Mouse (Mus musculus) liver, embryonic 12.5 days (tissue): ENCODE data around the gene Exoc2. TPM values are rescaled to one million over a fixed set of nuclear protein-coding genes. Genes with fewer than 3 reads are reported as not detected.
A peak's percentile ranks its signal among the peaks of the same experiment; 100 is the strongest.

Source experiments
- ATAC-seq: fragments of 200-750 bp; cut with Nextera tagmentation; 2 replicates; pipeline ENCODE4 v1.8.0; 2017; ENCODE audit warnings: moderate number of reproducible peaks, mild to moderate bottlenecking, moderate library complexity
- H3K27ac ChIP-seq: fragments of 300-500 bp; sonication (generic); 2 replicates; pipeline ENCODE4 v1.5.1; 2016; ENCODE audit warnings: mild to moderate bottlenecking
- H3K27me3 ChIP-seq: fragments of 300-500 bp; sonication (generic); replicated peaks from 2 replicates; pipeline ENCODE4 v1.6.1; 2016; ENCODE audit warnings: mild to moderate bottlenecking, moderate library complexity
- H3K36me3 ChIP-seq: fragments of 300-500 bp; sonication (generic); 2 replicates; pipeline ENCODE4 v1.6.1; 2016; ENCODE audit warnings: mild to moderate bottlenecking, moderate library complexity
- H3K4me1 ChIP-seq: fragments of 300-500 bp; sonication (generic); 2 replicates; pipeline ENCODE4 v1.6.1; 2016
- H3K4me2 ChIP-seq: fragments of 300-500 bp; sonication (generic); 2 replicates; pipeline ENCODE4 v1.6.1; 2016; ENCODE audit warnings: mild to moderate bottlenecking, moderate library complexity
- H3K4me3 ChIP-seq: fragments of 300-500 bp; sonication (generic); 2 replicates; pipeline ENCODE4 v1.5.1; 2016; ENCODE audit warnings: mild to moderate bottlenecking, moderate library complexity
- H3K9ac ChIP-seq: fragments of 300-500 bp; sonication (generic); 2 replicates; pipeline ENCODE4 v1.6.1; 2016; ENCODE audit warnings: mild to moderate bottlenecking, moderate library complexity
- H3K9me3 ChIP-seq: fragments of 300-500 bp; sonication (generic); replicated peaks from 2 replicates; pipeline ENCODE4 v1.6.1; 2016; ENCODE audit warnings: mild to moderate bottlenecking, moderate library complexity
- WGBS: fragments of 180-500 bp; shearing (Covaris S2); methylation state at CpG from one replicate; pipeline ENCODE4 v1.1.7; 2016; ENCODE audit not compliant: insufficient replicate concordance; 5-methylcytosine and 5-hydroxymethylcytosine counted together
- polyA plus RNA-seq: library from polyadenylated mRNA; unstranded; fragments of >200 nt; fragmentation: Nextera tagmentation; extraction: Ambion mirVana; gene quantifications from 2 replicates; pipeline ENCODE4 v1.2.1, GENCODE M21; 2016

The Exoc2 gene
- 20.7 and 21.4 TPM in 2 replicates for polyA plus RNA-seq

DNA sequence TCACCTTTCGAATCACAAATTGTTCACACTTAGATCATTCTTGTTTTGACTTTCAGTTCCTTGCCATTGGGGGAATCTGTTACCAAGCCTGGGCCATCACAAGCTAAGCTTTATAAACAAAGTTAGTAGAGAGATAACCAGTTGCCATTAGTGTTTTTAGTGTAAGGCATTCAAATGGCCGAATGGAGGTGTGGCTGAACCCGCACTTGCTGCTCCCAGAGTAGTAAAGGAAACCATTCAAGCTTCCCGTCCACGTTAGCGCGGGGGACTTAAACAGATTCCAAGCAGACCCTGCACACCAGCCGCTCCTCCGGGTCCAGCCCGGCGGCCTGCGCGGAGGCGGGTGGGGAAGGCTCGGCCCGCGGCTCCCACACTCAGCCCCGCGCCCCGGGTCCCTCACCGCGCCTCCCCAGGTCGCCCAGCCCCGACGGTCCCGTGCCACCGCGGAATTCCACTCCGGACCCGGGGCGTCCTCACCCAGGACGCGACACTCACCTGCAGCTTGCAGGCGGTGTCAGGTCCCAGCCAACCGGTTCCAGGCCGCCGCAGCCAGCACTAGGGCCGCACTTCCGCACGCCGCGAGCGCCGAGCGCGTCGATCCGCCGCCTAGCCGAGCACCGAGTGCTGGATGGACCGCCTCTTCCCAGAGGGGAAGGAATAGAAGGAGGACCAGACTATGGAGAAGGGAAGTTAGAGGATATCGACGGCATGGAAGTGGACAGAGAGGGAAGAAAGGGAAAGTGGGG is at the start of gene Exoc2, which contains the start of gene Gm5447:
TSS of gene Exoc2 (minus strand) at position 593 of the 746 bp plus-strand sequence.
TSS of gene Gm5447 (plus strand) at position 704 of the 746 bp plus-strand sequence.
- H3K4me1 ChIP-seq: peaks cover 41% of the 10 kb centered on the region
- ATAC-seq: peak; percentile 96
- no peaks in the 10 kb centered on the region for H3K36me3 ChIP-seq
- H3K9ac ChIP-seq: peak within 1 kb of the TSS; percentile 94
- H3K4me3 ChIP-seq: peak within 1 kb of the TSS; percentile 93
- H3K4me2 ChIP-seq: peak within 1 kb of the TSS; percentile 82
- H3K9me3 ChIP-seq: no peaks in the 10 kb centered on the region
- WGBS: 1% methylated on average over 54 of the region's 54 CpGs
- no peaks in the 10 kb centered on the region for H3K27me3 ChIP-seq
- peak within 1 kb of the TSS; percentile 88 for H3K27ac ChIP-seq

GRCm38 (mm10) chr13:31023664-31024063 is 49.8 kb upstream of the Exoc2 start:
- Histone ChIP-seq H3K36me3 (no peaks in the 10 kb centered on the region), H3K4me2 (no peak overlapping the region), H3K4me1 (no peaks in the 10 kb centered on the region), H3K4me3 (no peak overlapping the region), H3K27me3 (no peaks in the 10 kb centered on the region; the same call in 1 of the 2 replicates), H3K27ac (no peak overlapping the region), H3K9me3 (no peaks in the 10 kb centered on the region), H3K9ac (no peak overlapping the region)
- WGBS: 59% methylated on average over 3 of the region's 3 CpGs
- no peak for ATAC-seq

- WGBS: 67% methylated on average over 6 of the region's 6 CpGs
- Histone ChIP-seq H3K4me2 (no peak overlapping the region), H3K27me3 (no peaks in the 10 kb centered on the region; the same call in 1 of the 2 replicates), H3K4me1 (no peaks in the 10 kb centered on the region), H3K27ac (no peak overlapping the region), H3K9me3 (no peaks in the 10 kb centered on the region), H3K36me3 (no peaks in the 10 kb centered on the region), H3K4me3 (no peak overlapping the region), H3K9ac (no peak overlapping the region)
- ATAC-seq: no peak
Measured at GRCm38 (mm10) chr13:31021927-31022326, 48.0 kb upstream of the Exoc2 start.

DNA sequence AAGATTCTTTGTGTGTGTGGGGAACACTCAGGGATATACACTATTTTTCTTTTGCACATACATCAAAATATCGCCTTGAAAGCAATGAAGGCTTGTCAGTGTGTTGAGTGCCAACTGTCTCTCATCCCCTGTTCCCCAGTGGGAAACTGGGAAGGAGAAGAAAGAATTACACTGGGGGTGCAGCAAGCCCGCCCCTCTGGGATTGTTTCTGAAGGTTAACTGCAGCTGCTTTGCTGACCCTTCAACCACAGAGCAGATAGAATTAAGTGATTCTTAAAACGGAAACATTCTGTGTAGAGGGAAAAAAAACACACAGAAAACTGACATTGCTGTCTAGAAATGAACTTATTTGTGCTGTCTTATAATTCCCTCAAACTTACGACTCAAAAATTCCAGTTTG is 47.6 kb upstream of the Exoc2 start:
- 59% methylated on average over 4 of the region's 4 CpGs for WGBS
- Histone ChIP-seq H3K4me2 (no peak overlapping the region), H3K36me3 (no peaks in the 10 kb centered on the region), H3K27ac (no peak overlapping the region), H3K27me3 (no peaks in the 10 kb centered on the region; the same call in 1 of the 2 replicates), H3K9ac (no peak overlapping the region), H3K4me1 (no peaks in the 10 kb centered on the region), H3K4me3 (no peak overlapping the region), H3K9me3 (no peaks in the 10 kb centered on the region)
- ATAC-seq: no peak

DNA sequence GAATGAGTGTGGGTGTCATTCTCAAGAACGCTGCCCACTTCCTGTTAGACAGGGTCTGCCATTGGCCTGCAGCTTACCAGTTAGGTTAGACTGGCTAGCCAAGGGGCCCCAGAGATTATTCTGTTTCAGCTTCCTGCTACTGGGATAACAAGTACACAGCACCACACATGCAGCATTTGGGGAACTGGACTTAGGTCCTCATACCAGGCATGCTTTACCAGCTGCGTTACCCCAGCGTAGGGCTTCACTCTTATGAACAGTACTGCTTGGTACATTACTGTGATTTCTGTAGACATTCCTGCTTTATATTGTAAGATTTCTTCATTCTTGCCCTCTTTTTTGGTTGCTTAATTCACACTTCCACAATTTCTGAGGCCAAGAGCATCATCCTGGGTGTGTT is 43.7 kb upstream of the Exoc2 start:
- no peaks in the 10 kb centered on the region for H3K4me1 ChIP-seq
- no peak overlapping the region for H3K4me2 ChIP-seq
- ATAC-seq: no peak
- H3K27me3 ChIP-seq: no peaks in the 10 kb centered on the region
- no peak overlapping the region for H3K4me3 ChIP-seq
- no peak overlapping the region for H3K27ac ChIP-seq
- H3K36me3 ChIP-seq: no peaks in the 10 kb centered on the region
- WGBS: 61% methylated on average over 3 of the region's 3 CpGs
- H3K9ac ChIP-seq: no peak overlapping the region
- H3K9me3 ChIP-seq: no peaks in the 10 kb centered on the region

DNA sequence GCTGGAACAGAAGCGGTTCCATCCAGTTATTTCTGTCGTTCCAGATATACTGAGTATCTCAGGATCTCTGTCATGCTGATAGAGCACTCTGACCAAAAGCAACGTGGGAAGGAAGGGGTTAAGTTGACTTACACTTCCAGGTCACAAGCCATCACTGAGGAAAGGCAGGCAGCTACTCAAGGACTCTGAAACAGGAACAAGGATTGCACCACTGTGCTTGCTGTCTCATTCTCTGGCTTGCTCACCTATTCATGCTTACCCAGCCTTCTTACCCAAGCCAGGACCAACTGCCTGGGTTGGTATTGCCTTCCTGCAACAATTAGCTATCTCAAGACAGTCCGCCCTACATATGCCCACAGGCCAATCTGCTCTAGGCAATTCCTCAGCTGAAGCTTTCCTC is 31.1 kb upstream of the Exoc2 start:
- Histone ChIP-seq H3K27me3 (peaks cover 3% of the 10 kb centered on the region; the same call in 1 of the 2 replicates), H3K4me3 (no peak overlapping the region), H3K36me3 (no peaks in the 10 kb centered on the region), H3K27ac (no peak overlapping the region), H3K9me3 (no peaks in the 10 kb centered on the region), H3K4me1 (no peaks in the 10 kb centered on the region), H3K4me2 (no peak overlapping the region), H3K9ac (no peak overlapping the region)
- WGBS: 51% methylated on average over 4 of the region's 4 CpGs
- no peak for ATAC-seq

GRCm38 (mm10) chr13:31004458-31004857 is 30.6 kb upstream of the Exoc2 start:
- Histone ChIP-seq H3K36me3 (no peaks in the 10 kb centered on the region), H3K4me2 (0 out of 2 replicates have a peak overlapping the region, but pooled peaks have one; percentile 1), H3K4me1 (no peaks in the 10 kb centered on the region), H3K27me3 (peaks cover 3% of the 10 kb centered on the region; the same call in 1 of the 2 replicates), H3K27ac (no peak overlapping the region), H3K4me3 (no peak overlapping the region), H3K9me3 (no peaks in the 10 kb centered on the region), H3K9ac (no peak overlapping the region)
- WGBS: 33% methylated on average over 12 of the region's 12 CpGs
- ATAC-seq: no peak

DNA sequence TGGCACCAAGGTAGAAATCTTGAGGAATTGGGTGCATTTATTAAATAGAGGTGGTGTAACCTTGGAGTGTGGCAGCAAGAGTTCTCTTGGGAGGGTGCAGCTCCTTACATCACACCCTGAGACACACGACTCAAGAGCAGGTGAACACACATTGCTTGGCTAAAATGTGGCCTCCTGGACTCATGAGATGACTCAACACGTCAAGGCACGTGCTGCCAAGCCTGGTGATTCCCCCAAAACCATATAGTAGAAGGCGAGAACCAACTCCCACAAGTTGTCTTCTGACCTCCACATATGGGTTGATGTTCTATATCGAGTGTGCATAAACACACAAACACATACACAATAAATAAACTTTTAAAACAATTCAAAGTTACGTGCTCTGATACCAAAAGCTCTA is 25.9 kb upstream of the Exoc2 start:
- H3K4me2 ChIP-seq: no peak overlapping the region
- no peaks in the 10 kb centered on the region for H3K4me1 ChIP-seq
- WGBS: 61% methylated on average over 6 of the region's 6 CpGs
- H3K9ac ChIP-seq: no peak overlapping the region
- no peak overlapping the region for H3K27ac ChIP-seq
- no peaks in the 10 kb centered on the region for H3K36me3 ChIP-seq
- ATAC-seq: no peak
- peaks cover 6% of the 10 kb centered on the region; the same call in 1 of the 2 replicates for H3K27me3 ChIP-seq
- no peak overlapping the region for H3K4me3 ChIP-seq
- no peaks in the 10 kb centered on the region for H3K9me3 ChIP-seq

GRCm38 (mm10) chr13:30997526-30998253 is 23.8 kb upstream of the Exoc2 start:
- no peaks in the 10 kb centered on the region for H3K36me3 ChIP-seq
- 74% methylated on average over 8 of the region's 8 CpGs for WGBS
- no peak overlapping the region for H3K9ac ChIP-seq
- no peak overlapping the region for H3K27ac ChIP-seq
- peaks cover 10% of the 10 kb centered on the region; the same call in 1 of the 2 replicates for H3K27me3 ChIP-seq
- no peak overlapping the region for H3K4me2 ChIP-seq
- no peak overlapping the region for H3K4me3 ChIP-seq
- H3K9me3 ChIP-seq: no peaks in the 10 kb centered on the region
- no peak for ATAC-seq
- no peaks in the 10 kb centered on the region for H3K4me1 ChIP-seq

- no peaks in the 10 kb centered on the region for H3K9me3 ChIP-seq
- peaks cover 38% of the 10 kb centered on the region for H3K27me3 ChIP-seq
- H3K36me3 ChIP-seq: no peaks in the 10 kb centered on the region
- H3K4me3 ChIP-seq: no peak overlapping the region
- H3K9ac ChIP-seq: no peak overlapping the region
- WGBS: 37% methylated on average over 6 of the region's 6 CpGs
- no peak overlapping the region for H3K4me2 ChIP-seq
- no peak overlapping the region for H3K27ac ChIP-seq
- no peaks in the 10 kb centered on the region for H3K4me1 ChIP-seq
- ATAC-seq: no peak
Measured at GRCm38 (mm10) chr13:30994249-30994858, 20.5 kb upstream of the Exoc2 start.

GRCm38 (mm10) chr13:30993819-30994218 is 19.9 kb upstream of the Exoc2 start:
- Histone ChIP-seq H3K9ac (no peak overlapping the region), H3K9me3 (no peaks in the 10 kb centered on the region), H3K4me2 (no peak overlapping the region), H3K27ac (no peak overlapping the region), H3K27me3 (peaks cover 39% of the 10 kb centered on the region), H3K36me3 (no peaks in the 10 kb centered on the region), H3K4me1 (no peaks in the 10 kb centered on the region), H3K4me3 (no peak overlapping the region)
- no peak for ATAC-seq
- 25% methylated on average over 3 of the region's 3 CpGs for WGBS

- ATAC-seq: no peak
- no peaks in the 10 kb centered on the region for H3K9me3 ChIP-seq
- H3K4me3 ChIP-seq: no peak overlapping the region
- H3K4me1 ChIP-seq: 0 out of 2 replicates have a peak, but pooled peaks cover 6% of the 10 kb centered on the region
- H3K27ac ChIP-seq: no peak overlapping the region
- H3K36me3 ChIP-seq: no peaks in the 10 kb centered on the region
- peaks cover 69% of the 10 kb centered on the region for H3K27me3 ChIP-seq
- 67% methylated on average over 9 of the region's 9 CpGs for WGBS
- H3K9ac ChIP-seq: no peak overlapping the region
- no peak overlapping the region for H3K4me2 ChIP-seq
Measured at GRCm38 (mm10) chr13:30990233-30990632, 16.3 kb upstream of the Exoc2 start.
